Mouse (Mus musculus) spleen, adult 2 months (tissue): Measurements from ENCODE around the gene Hist2h2ac.
"Not testable (repeated sequence)": the region's sequence is repeated elsewhere in the genome, so short reads cannot be mapped to it uniquely, and the experiment has no call there.

ENCODE experiments used
- CTCF ChIP-seq: fragments of 200-500 bp; IDR thresholded peaks from 2 replicates; pipeline ENCODE4 v1.5.1; 2011; ENCODE audit warnings: mild to moderate bottlenecking, inconsistent platforms; ENCODE audit not compliant: insufficient read depth, insufficient read length, insufficient replicate concordance; ENCODE audit errors: extremely low read depth
- POLR2A ChIP-seq: fragments of 200-500 bp; IDR thresholded peaks from 2 replicates; pipeline ENCODE4 v1.6.1; 2011; ENCODE audit warnings: low read depth, low read length, inconsistent platforms

GRCm38 (mm10) chr3:96246427-96246856 lies 25.8 kb upstream of the Hist2h2ac start, which contains the start of gene Hist2h3c1:
- not testable (repeated sequence) for TF ChIP-seq POLR2A, CTCF
